Mouse (Mus musculus) kidney, adult 8-10 months (tissue): Measurements from ENCODE around the gene Olfr888.

Source experiments
- DNase-seq, 2 experiments: peaks; one replicate each; pipeline ENCODE4 v3.0.0; 2022

The Olfr888 gene

DNA sequence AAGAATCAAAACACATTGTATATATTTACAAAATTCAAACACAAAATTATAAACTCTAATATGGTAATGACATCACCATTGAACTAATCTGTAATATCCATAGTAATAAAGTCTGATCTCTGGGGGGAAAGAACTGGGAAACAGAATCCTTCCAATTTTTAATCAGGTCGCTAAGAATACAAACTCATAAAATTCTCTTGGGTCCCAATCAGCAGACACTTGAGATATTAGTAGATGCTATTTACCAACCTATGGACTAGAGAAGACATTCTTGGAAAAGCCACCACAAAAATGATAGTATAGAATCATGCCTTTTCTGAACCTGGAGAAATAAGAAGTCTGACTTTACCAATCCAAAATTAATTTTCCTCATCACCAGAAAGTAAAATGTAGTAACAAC lies at the start of gene Olfr888:
Gene Olfr888 (plus strand): TSS at position 301 of the 400 bp plus-strand sequence.
- DNase-seq: no peak

DNA sequence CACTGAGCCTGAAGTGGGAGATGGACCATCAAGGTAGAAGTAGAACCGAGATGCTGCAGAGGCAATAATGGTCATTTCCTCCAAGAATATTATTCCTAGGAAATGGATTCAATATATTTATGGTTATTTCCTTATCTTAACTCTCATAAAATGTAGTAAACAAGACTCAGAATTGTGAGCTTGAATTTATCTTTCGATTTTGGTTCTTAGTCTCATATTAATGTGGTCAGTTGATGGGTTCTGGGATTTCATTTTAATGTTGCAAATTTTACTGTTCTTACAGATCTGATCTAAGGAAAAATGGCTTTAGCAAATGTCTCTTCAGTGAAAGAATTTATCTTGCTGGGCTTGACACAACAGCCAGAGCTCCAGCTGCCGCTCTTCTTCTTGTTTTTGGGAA lies 46.9 kb upstream of the Olfr888 start, which contains the start of gene Olfr885:
Gene Olfr885 (plus strand): TSS at position 301 of the 400 bp plus-strand sequence.
- DNase-seq: no peak

DNA sequence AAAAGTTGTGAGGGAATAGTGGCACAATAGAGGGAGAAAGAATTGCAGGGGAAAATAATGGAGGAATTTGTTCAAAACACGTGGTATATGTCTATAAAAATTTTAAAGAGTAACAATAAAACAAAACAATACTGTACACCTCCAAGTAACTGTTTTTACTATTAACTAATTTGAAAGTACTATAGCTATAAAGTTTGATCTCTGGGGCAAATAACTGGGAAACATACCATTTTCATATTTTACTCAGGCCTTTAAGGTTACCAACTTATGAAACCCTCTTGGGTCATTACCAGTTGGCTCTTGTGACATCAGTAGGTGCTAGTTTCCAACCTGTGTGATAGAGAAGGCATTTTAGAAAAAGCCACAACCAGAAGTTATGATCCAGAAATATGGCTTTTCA lies 24.2 kb upstream of the Olfr888 start, which contains the start of gene Olfr887:
Gene Olfr887 (plus strand): TSS at position 301 of the 400 bp plus-strand sequence.
- no peak for DNase-seq

DNA sequence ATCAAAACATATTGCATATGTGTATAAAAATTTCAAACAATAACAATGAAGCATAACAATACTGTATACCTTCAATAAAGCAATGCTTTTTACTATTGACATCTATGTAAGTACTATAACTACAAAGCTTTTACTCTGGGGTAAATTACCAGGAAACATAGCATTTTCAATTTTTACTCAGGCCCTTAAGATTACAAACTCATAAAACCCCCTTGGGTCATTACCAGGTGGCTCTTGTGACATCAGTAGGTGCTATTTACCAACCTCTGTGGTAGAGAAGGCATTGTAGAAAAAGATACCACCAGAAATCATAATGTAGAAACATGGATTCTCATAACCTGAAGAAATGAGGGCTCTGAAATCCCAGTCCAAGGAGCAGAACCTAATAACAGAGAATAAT lies 7.0 kb downstream of the Olfr888 start, which contains the start of gene Olfr889:
Gene Olfr889 (plus strand): TSS at position 301 of the 400 bp plus-strand sequence.
- DNase-seq: no peak

DNA sequence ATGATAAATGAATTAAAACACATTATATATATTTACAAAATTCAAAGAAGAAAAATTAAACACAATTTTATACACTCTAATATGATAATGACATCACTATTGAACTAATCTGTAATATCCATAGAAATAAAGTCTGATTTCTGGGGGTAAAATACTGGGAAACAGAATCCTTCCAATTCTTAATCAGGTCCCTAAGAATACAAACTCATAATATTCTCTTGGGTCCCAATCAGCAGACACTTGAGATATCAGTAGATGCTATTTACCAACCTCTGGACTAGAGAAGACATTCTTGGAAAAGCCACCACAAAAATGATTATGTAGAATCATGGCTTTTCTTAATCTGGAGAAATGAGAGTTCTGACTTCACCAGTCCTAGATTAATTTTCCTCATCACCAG lies 34.3 kb downstream of the Olfr888 start, which contains the start of gene Olfr890:
Gene Olfr890 (plus strand): TSS at position 301 of the 400 bp plus-strand sequence.
- DNase-seq: no peak
